Mouse (Mus musculus): Measurements from ENCODE around the gene Ticam1.

- no peak for TF ChIP-seq POLR2A (IDR thresholded peaks at IDR 0.05; ENCODE audit: low read depth, low read length)
- no peak for TF ChIP-seq CTCF (IDR thresholded peaks at IDR 0.05; ENCODE audit: extremely low read depth, insufficient read length, insufficient replicate concordance, low read depth, low read length)
Observed at GRCm38 (mm10) chr17:56226566-56226965, 50.0 kb downstream of the Ticam1 start.

All from small intestine, adult 2 months (tissue).